Mouse (Mus musculus) ES-Bruce4 (cell line): ENCODE measurements around the gene Nxf1. TPM values are rescaled to one million over a fixed set of nuclear protein-coding genes. Genes with fewer than 3 reads are reported as not detected.
A peak's percentile ranks its signal among the peaks of the same experiment; 100 is the strongest.

Source experiments
- H3K27ac ChIP-seq: 2 replicates; pipeline ENCODE4 v1.5.1; 2012; ENCODE audit warnings: low read length, inconsistent platforms; ENCODE audit not compliant: insufficient read depth
- H3K27me3 ChIP-seq: 2 replicates; pipeline ENCODE4 v1.6.1; 2012; ENCODE audit warnings: mild to moderate bottlenecking, low read length, inconsistent platforms; ENCODE audit not compliant: control insufficient read depth, poor library complexity, insufficient read depth, severe bottlenecking
- H3K36me3 ChIP-seq: 2 replicates; pipeline ENCODE4 v1.6.1; 2012; ENCODE audit warnings: inconsistent platforms, mild to moderate bottlenecking, low read length, moderate library complexity; ENCODE audit not compliant: control insufficient read depth, poor library complexity, insufficient read depth, severe bottlenecking
- H3K4me1 ChIP-seq: one replicate; pipeline ENCODE4 v1.8.1; 2011; ENCODE audit warnings: low read length; ENCODE audit not compliant: control insufficient read depth, insufficient read depth
- H3K4me3 ChIP-seq: 2 replicates; pipeline ENCODE4 v1.5.1; 2011; ENCODE audit warnings: low read depth, mild to moderate bottlenecking, low read length
- H3K9ac ChIP-seq: 2 replicates; pipeline ENCODE4 v1.6.1; 2012; ENCODE audit warnings: low read depth, mild to moderate bottlenecking, inconsistent platforms; ENCODE audit not compliant: poor library complexity, severe bottlenecking
- H3K9me3 ChIP-seq: replicated peaks from 2 replicates; pipeline ENCODE4 v1.6.1; 2012; ENCODE audit warnings: mild to moderate bottlenecking, low read length, inconsistent platforms; ENCODE audit not compliant: control insufficient read depth, poor library complexity, insufficient read depth, severe bottlenecking
- CTCF ChIP-seq: IDR thresholded peaks from one replicate; pipeline ENCODE4 v1.8.1; 2011; ENCODE audit warnings: low read depth, low read length
- EP300 ChIP-seq: IDR thresholded peaks from 2 replicates; pipeline ENCODE4 v1.6.1; 2011; ENCODE audit warnings: low read depth, low read length; ENCODE audit not compliant: insufficient read depth
- POLR2A ChIP-seq: IDR thresholded peaks from one replicate; pipeline ENCODE4 v1.8.1; 2011; ENCODE audit warnings: low read length; ENCODE audit not compliant: insufficient read depth
- polyA plus RNA-seq: library from polyadenylated mRNA; stranded (reverse); fragments of >200 nt; gene quantifications from 2 replicates; pipeline ENCODE4 v1.2.4, GENCODE M21; 2011; ENCODE audit warnings: low read depth; ENCODE audit not compliant: missing spikeins, insufficient read depth, insufficient read length

Gene Nxf1
- polyA plus RNA-seq, 1 experiment: 122 TPM

DNA sequence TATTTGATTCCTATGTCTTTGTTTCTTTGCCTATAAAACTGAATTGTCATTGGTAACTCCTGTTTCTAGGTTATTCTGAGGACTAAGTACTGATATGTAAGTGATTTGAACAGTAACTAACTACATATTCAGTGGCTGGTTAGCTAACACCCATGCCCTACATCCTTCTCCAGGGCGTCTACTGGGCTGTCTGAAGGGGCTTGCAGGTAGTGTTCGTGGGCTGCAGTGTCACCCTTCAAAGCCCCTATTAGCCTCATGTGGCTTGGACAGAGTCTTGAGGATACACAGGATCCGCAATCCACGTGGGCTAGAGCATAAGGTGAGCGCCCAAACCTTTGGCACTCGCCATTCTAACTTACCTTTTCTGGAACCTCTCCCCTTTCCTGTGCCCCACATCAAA, 17.2 kb upstream of the Nxf1 start:
- Histone ChIP-seq H3K36me3 (peaks cover 35% of the 10 kb centered on the region), H3K4me3 (no peak overlapping the region), H3K9ac (no peak overlapping the region), H3K27me3 (no peaks in the 10 kb centered on the region), H3K4me1 (no peaks in the 10 kb centered on the region), H3K9me3 (no peaks in the 10 kb centered on the region), H3K27ac (no peak overlapping the region)
- TF ChIP-seq POLR2A: no peak
- TF ChIP-seq CTCF: no peak
- no peak for TF ChIP-seq EP300

DNA sequence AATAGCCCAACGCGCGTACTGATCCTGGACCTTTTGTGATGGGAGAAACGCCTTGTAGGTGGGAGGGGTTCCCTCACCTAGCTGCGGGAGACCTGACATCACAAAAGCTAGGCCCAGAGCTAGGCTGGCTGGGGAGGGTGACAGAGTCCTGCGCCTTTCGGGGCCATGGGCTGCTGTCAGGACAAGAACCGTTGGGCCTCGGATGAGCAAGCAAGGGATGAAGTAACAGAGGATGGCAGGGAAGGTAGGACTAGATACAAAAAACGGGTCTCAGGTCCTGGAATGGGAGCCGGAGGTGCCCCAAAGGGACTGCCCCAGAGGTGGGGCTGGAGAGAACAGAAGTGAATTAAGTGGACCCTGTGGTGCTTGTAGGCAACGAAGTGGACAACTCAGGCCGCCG, 16.3 kb upstream of the Nxf1 start, which contains the start of gene 1700092M07Rik:
1700092M07Rik (plus strand) TSS at position 116 of the 400 bp plus-strand sequence.
- peak within 1 kb of the TSS; percentile 66 for H3K9ac ChIP-seq
- peak within 1 kb of the TSS; percentile 70 for H3K27ac ChIP-seq
- no peaks in the 10 kb centered on the region for H3K9me3 ChIP-seq
- H3K4me1 ChIP-seq: no peaks in the 10 kb centered on the region
- no peak for TF ChIP-seq EP300
- TF ChIP-seq CTCF: no peak
- no peak for TF ChIP-seq POLR2A
- no peaks in the 10 kb centered on the region for H3K27me3 ChIP-seq
- H3K4me3 ChIP-seq: peak within 1 kb of the TSS; percentile 87
- H3K36me3 ChIP-seq: peaks cover 35% of the 10 kb centered on the region

GRCm38 (mm10) chr19:8741243-8741869, 15.5 kb upstream of the Nxf1 start, which contains the start of gene Stx5a:
Gene Stx5a, plus strand, starts transcription at chr19:8741413.
- H3K4me3 ChIP-seq: peak within 1 kb of the TSS; percentile 87
- TF ChIP-seq CTCF: no peak
- TF ChIP-seq EP300: no peak
- TF ChIP-seq POLR2A: peak; percentile 30
- H3K36me3 ChIP-seq: peaks cover 36% of the 10 kb centered on the region

DNA sequence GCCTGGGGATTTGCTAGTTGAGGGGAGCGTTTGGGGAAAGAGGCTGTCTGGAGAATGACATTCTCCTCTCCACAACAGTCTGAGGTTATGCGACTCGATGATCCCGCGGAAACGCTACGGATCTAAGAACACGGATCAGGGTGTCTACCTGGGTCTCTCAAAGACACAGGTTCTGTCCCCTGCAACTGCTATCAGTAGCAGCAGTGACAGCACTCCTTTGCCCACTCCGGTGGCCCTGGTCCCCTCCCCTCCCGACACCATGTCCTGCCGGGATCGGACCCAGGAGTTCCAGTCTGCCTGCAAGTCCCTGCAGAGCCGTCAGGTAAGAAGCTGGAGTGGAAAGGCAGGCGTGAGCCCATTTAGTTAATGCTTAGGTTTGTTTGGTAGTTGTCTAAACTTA, 14.7 kb upstream of the Nxf1 start:
- H3K27ac ChIP-seq: no peak overlapping the region
- peak overlapping the region; percentile 66 for H3K9ac ChIP-seq
- H3K4me3 ChIP-seq: peak overlapping the region; percentile 87
- H3K4me1 ChIP-seq: no peaks in the 10 kb centered on the region
- no peaks in the 10 kb centered on the region for H3K9me3 ChIP-seq
- peaks cover 37% of the 10 kb centered on the region for H3K36me3 ChIP-seq
- no peaks in the 10 kb centered on the region for H3K27me3 ChIP-seq
- no peak for TF ChIP-seq POLR2A

More at GRCm38 (mm10) chr19:8741243-8741869, 15.5 kb upstream of the Nxf1 start, which contains the start of gene Stx5a:
- H3K27me3 ChIP-seq: no peaks in the 10 kb centered on the region
- peak within 1 kb of the TSS; percentile 70 for H3K27ac ChIP-seq
- no peaks in the 10 kb centered on the region for H3K4me1 ChIP-seq
- peak within 1 kb of the TSS; percentile 66 for H3K9ac ChIP-seq
- H3K9me3 ChIP-seq: no peaks in the 10 kb centered on the region

DNA sequence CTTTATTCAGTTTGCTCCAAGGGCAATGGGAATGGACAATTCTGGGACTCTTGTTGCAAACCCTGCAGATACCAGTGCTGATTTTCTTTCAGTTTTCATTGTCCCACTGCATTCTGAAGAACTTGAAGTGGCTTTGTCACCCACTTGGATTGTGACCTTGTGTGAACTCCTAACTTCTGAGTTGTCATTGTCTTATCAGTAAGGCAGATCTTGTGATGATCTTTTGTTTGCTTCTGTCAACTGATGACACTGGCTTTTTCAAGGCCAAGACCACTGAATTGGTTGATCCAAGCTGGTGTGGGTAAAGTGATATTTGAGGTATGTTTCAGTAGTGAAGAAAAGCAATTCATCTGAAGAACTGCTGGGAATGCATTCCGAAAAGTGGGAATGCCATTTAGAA, 11.5 kb upstream of the Nxf1 start:
- no peak overlapping the region for H3K27ac ChIP-seq
- peaks cover 29% of the 10 kb centered on the region for H3K36me3 ChIP-seq
- no peak overlapping the region for H3K4me3 ChIP-seq
- no peak overlapping the region for H3K9ac ChIP-seq
- H3K9me3 ChIP-seq: no peaks in the 10 kb centered on the region
- H3K27me3 ChIP-seq: no peaks in the 10 kb centered on the region
- TF ChIP-seq CTCF: no peak
- no peak for TF ChIP-seq POLR2A
- TF ChIP-seq EP300: no peak
- no peaks in the 10 kb centered on the region for H3K4me1 ChIP-seq

DNA sequence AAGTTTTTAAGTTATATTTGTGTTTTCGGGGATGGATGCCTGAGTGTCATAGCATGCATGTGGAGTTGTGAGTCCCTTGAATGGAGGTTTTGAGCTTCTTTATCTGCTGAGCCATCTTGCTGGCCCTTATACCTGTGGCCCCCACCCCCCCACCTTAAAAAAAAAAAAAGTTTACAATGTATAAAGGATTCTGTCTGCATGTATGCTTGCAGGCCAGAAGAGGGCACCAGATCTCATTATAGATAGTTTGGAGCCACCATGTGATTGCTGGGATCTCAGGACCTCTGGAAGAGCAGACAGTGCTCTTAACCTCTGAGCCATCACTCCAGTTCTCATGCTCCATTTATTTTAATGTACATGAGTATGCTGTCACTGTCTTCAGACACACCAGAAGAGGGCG, 9.5 kb upstream of the Nxf1 start:
- TF ChIP-seq POLR2A (no peak), CTCF (no peak), EP300 (no peak)
- no peaks in the 10 kb centered on the region for H3K4me1 ChIP-seq
- H3K36me3 ChIP-seq: peaks cover 32% of the 10 kb centered on the region
- no peaks in the 10 kb centered on the region for H3K27me3 ChIP-seq
- H3K27ac ChIP-seq: no peak overlapping the region
- H3K9ac ChIP-seq: no peak overlapping the region
- H3K9me3 ChIP-seq: no peaks in the 10 kb centered on the region
- no peak overlapping the region for H3K4me3 ChIP-seq
